Mouse (Mus musculus): ENCODE data around the gene Gm12355. TPM values are rescaled to one million over a fixed set of nuclear protein-coding genes. Genes with fewer than 3 reads are reported as not detected.

Gene Gm12355
- not detected in 2 replicates for polyA plus RNA-seq (2012; ENCODE audit: low replicate concordance)

DNA sequence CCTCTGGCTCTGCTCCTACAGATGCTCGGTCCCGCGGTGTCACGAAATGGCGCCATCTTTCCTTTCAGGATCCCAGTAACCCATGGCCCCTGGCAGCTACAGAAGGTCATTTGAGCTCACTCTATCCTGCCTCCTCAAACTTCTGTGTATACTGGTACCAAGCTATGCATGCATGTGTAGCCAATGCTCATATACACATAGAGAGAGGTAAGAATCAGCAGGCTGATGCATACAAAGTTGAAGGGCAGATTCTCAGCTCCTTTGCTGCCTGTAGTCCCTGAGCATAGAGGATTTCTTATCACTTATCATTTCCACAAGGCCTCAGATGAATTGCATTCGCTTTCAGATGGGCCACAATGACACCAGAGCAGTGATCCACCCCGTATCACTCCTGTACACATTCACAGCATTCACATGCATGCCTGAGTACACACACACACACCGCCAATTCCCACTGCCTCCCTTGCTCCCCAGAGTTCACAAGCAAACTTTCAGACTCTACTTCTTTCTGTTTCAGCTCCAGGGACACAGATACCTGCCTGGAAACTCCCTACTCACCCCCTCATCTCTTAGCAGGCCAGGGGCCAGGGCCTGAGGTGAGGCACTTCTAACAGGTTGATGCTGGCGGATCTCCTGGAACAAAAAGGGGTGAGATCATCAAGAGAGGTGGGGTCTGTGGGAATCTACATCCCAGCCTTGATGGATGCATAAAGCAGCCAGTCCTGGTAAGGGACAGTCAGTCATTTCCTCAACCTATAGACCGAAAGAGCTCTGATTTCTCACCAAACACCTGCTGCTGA, at the start of gene Gm12355, which contains the start of gene Gsdma3:
Gene Gm12355, minus strand, starts transcription at position 51 of the 800 bp plus-strand sequence.
Gene Gsdma3, plus strand, starts transcription at position 750 of the 800 bp plus-strand sequence.

DNA sequence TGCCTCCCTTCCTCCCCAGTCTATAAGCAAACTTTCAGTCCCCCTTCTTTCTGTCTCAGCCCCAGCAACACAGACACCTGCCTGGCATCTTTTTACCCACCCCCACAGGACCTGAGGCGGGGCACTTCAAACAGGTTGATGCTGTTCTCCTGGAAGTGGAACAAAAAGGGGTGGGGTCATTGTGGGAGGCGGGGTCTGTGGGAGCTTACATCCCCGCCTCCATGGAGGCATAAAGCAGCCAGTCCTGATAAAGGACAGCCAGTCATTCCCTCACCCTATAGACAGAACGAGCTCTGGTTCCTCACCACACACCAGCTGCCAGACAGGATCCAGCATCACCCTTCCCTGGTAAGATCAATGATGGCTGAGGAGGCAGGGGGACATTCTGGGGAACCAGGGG, 38.6 kb upstream of the Gm12355 start, which contains the start of gene Gsdma:
Gene Gsdma, plus strand, starts transcription at position 261 of the 400 bp plus-strand sequence.

DNA sequence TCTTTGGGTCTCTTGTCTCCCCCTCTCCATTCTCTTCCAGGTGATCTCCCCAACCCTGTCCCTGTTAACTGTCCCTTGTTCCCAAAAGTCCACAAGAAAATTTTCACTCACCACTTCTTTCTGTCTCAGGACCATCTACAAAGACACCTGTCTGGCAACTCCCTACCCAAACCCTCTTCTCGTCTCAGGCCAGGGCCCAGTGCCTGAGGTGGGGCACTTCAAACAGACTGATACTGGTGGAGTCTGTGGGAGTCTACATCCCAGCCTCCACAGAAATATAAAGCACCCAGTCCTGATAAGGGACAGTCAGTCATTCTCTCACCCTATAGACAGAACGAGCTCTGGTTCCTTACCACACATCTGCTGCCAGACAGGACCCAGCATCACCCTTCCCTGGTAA, 21.0 kb upstream of the Gm12355 start, which contains the start of gene Gsdma2:
Gene Gsdma2, plus strand, starts transcription at position 301 of the 400 bp plus-strand sequence.

DNA sequence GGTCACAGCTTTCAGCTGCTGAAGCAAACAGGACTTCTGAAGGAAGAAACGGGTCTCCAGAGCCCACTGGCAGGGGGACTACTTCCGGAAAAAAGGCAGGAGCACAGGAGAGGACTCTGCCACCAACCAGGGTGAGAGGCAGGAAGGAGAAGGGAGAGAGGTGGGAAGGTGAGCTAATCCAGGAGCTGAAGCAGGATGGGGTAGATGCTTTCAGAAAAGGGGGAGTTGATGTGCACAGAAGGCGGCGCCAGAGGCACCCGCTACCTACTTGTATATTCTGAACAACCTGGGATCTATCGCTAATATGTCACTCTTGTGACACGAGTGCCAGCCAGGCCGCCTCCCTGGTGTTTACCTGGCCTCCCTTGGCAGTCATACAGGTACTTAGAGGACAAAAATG, 27.5 kb downstream of the Gm12355 start, which contains the start of gene Lrrc3c:
Gene Lrrc3c, plus strand, starts transcription at position 301 of the 400 bp plus-strand sequence.

DNA sequence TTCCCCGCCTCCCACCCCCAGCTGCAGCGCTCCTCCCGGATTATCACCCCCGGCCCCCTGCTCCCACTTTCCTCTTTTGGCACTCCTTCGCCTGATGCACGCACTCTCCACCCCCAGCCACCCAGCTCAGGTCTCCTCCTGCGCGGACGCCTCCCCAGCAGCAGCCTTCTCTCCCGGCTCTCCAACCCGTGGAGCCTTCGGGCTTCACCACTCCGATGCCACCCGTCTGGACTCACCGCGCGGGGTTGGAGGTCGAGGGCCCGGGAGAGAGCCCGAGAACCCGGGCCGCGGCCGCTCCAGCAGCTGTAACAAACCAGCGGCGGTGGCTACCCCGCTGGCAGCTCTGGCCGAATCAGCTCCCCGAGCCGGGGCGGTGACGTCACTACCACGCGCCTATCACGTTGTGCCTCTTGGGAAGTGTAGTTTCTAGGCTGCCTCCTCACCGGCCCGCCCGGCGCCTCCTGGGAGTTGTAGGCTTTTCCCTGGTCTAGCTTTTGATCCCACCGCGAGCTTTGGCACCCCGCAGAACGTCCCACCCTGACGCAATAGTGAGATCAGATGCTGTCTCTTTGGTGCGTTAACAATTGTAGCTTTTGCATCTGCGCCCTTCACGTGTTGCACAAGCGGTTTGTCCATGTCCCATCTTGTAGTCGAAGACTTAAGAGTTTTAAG, 38.4 kb downstream of the Gm12355 start, which contains the start of gene Ormdl3:
Gene Ormdl3, minus strand, starts transcription at position 477 of the 672 bp plus-strand sequence.

Other genes with a start within 250 kb of the Gm12355 start
- gene Tcap, start 241.8 kb downstream of the Gm12355 start, polyA plus RNA-seq (2012; ENCODE audit: low replicate concordance) = 0.19 and 0.84 TPM in 2 replicates
- not detected in 2 replicates for gene Pnmt, start 239.2 kb downstream of the Gm12355 start, polyA plus RNA-seq (2012; ENCODE audit: low replicate concordance)
- gene Pgap3, start 225.2 kb downstream of the Gm12355 start, polyA plus RNA-seq (2012; ENCODE audit: low replicate concordance) = 15.5 and 16.9 TPM in 2 replicates
- 0.56 and 1.1 TPM in 2 replicates for gene Erbb2, start 213.2 kb downstream of the Gm12355 start, polyA plus RNA-seq (2012; ENCODE audit: low replicate concordance)
- gene Mien1, start 186.7 kb downstream of the Gm12355 start, polyA plus RNA-seq (2012; ENCODE audit: low replicate concordance) = 9.1 and 24.6 TPM in 2 replicates
- gene Grb7, start 179.3 kb downstream of the Gm12355 start, polyA plus RNA-seq (2012; ENCODE audit: low replicate concordance) = 0.96 and 2.4 TPM in 2 replicates
- 8.4 and 9.6 TPM in 2 replicates for gene Ikzf3, start 79.6 kb downstream of the Gm12355 start, polyA plus RNA-seq (2012; ENCODE audit: low replicate concordance)
- gene Zpbp2, start 74.6 kb downstream of the Gm12355 start, polyA plus RNA-seq (2012; ENCODE audit: low replicate concordance) = 0.98 and 1.0 TPM in 2 replicates
- gene Ormdl3, start 38.3 kb downstream of the Gm12355 start, polyA plus RNA-seq (2012; ENCODE audit: low replicate concordance) = 60.4 and 108 TPM in 2 replicates
- gene Lrrc3c, start 27.4 kb downstream of the Gm12355 start, polyA plus RNA-seq (2012; ENCODE audit: low replicate concordance) = not detected in 2 replicates
- not detected in 2 replicates for gene Gsdma3, start 699 bp upstream of the Gm12355 start, polyA plus RNA-seq (2012; ENCODE audit: low replicate concordance)
- not detected in 2 replicates for gene Gsdma2, start 21.1 kb upstream of the Gm12355 start, polyA plus RNA-seq (2012; ENCODE audit: low replicate concordance)
- 0.67 TPM in 1 of 2 replicates, not detected in the other for gene Gsdma, start 38.7 kb upstream of the Gm12355 start, polyA plus RNA-seq (2012; ENCODE audit: low replicate concordance)
- gene Psmd3, start 56.9 kb upstream of the Gm12355 start, polyA plus RNA-seq (2012; ENCODE audit: low replicate concordance) = 193 and 224 TPM in 2 replicates
- gene Csf3, start 75.6 kb upstream of the Gm12355 start, polyA plus RNA-seq (2012; ENCODE audit: low replicate concordance) = 0.41 TPM in 1 of 2 replicates, not detected in the other
- gene Med24, start 103.8 kb upstream of the Gm12355 start, polyA plus RNA-seq (2012; ENCODE audit: low replicate concordance) = 111 and 145 TPM in 2 replicates
- gene Thra, start 115.0 kb upstream of the Gm12355 start, polyA plus RNA-seq (2012; ENCODE audit: low replicate concordance) = 41.6 and 45.3 TPM in 2 replicates
- 1.6 and 4.8 TPM in 2 replicates for gene Nr1d1, start 149.7 kb upstream of the Gm12355 start, polyA plus RNA-seq (2012; ENCODE audit: low replicate concordance)
- 68.7 and 118 TPM in 2 replicates for gene Msl1, start 169.9 kb upstream of the Gm12355 start, polyA plus RNA-seq (2012; ENCODE audit: low replicate concordance)
- gene Casc3, start 179.2 kb upstream of the Gm12355 start, polyA plus RNA-seq (2012; ENCODE audit: low replicate concordance) = 33.5 and 39.4 TPM in 2 replicates
- gene Rapgefl1, start 211.1 kb upstream of the Gm12355 start, polyA plus RNA-seq (2012; ENCODE audit: low replicate concordance) = 0.37 and 0.64 TPM in 2 replicates
- gene Wipf2, start 238.0 kb upstream of the Gm12355 start, polyA plus RNA-seq (2012; ENCODE audit: low replicate concordance) = 35.8 and 37.7 TPM in 2 replicates

Data from leukemia stem cell, adult 10-12 weeks (primary cell).